Mouse (Mus musculus) erythroblast, adult 5-6 weeks (primary cell): ENCODE results near the gene Mrpl24. TPM values are rescaled to one million over a fixed set of nuclear protein-coding genes. Genes with fewer than 3 reads are reported as not detected.

ENCODE experiments used
- ATAC-seq: replicated peaks from 2 replicates; pipeline ENCODE4 v1.8.0; 2016; ENCODE audit warnings: moderate number of reproducible peaks, mild to moderate bottlenecking, moderate TSS enrichment, inconsistent platforms; ENCODE audit not compliant: poor library complexity, low FRiP score, severe bottlenecking
- total RNA-seq, 2 experiments: library from RNA; stranded (forward) in 1 of 2; stranded (reverse) in 1 of 2; fragments of 150-400 nt in 1 of 2; fragments of 200-764, 138-1000 nt in 1 of 2; gene quantifications; 2 replicates each; pipeline versions ENCODE4 v1.2.3 to v1.2.4; 2015 to 2017; ENCODE audit warnings: low replicate concordance in 2 of 2

Gene Mrpl24
- total RNA-seq, 2 experiments from 2014 or later, result 16.0 to 24.0 TPM

DNA sequence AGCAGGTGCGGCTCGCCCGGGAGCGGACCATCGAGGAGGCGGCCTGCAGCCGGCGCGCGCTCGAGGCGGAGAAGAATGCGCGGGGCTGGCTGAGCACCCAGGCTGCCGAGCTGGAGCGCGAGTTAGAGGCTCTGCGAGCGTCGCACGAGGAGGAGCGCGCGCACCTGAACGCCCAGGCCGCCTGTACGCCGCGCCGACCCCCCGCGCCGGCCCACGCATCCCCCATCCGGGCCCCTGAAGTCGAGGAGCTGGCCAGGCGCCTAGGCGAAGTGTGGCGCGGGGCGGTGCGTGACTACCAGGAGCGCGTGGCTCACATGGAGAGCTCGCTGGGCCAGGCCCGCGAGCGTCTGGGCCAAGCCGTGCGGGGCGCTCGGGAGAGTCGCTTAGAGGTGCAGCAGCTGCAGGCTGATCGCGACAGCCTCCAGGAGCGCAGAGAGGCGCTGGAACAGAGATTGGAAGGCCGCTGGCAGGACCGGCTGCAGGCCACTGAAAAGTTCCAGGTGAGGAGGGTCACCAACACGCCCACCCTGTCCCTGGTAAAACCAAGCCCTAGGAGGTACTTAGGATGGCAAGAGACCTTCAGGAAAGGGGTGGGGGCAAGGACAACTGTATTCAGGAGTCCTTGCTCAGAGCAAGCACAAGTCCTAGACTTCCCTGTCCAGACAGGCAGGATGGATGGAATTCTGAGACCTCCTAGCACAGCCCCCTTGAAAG is 52.3 kb downstream of the Mrpl24 start:
- ATAC-seq, result no peak

- no peak for ATAC-seq
Measured at GRCm38 (mm10) chr3:87972203-87972664, 52.9 kb downstream of the Mrpl24 start.

GRCm38 (mm10) chr3:87972776-87973175 is 53.5 kb downstream of the Mrpl24 start:
- ATAC-seq, result no peak

Other genes with a start within 250 kb of the Mrpl24 start
- not detected in 2 replicates for gene Lrrc71, start 170.9 kb upstream of the Mrpl24 start, total RNA-seq (2015; ENCODE audit: low replicate concordance)
- gene Lrrc71, start 170.9 kb upstream of the Mrpl24 start, total RNA-seq (2017; ENCODE audit: low replicate concordance), result not detected in 2 replicates
- gene Ntrk1, start 124.3 kb upstream of the Mrpl24 start, total RNA-seq (2015; ENCODE audit: low replicate concordance), result not detected in 2 replicates
- not detected in 2 replicates for gene Ntrk1, start 124.3 kb upstream of the Mrpl24 start, total RNA-seq (2017; ENCODE audit: low replicate concordance)
- not detected in 2 replicates for gene Insrr, start 122.6 kb upstream of the Mrpl24 start, total RNA-seq (2015; ENCODE audit: low replicate concordance)
- not detected in 2 replicates for gene Insrr, start 122.6 kb upstream of the Mrpl24 start, total RNA-seq (2017; ENCODE audit: low replicate concordance)
- gene Pear1, start 95.2 kb upstream of the Mrpl24 start, total RNA-seq (2015; ENCODE audit: low replicate concordance), result 0.63 and 1.9 TPM in 2 replicates
- 0.42 TPM in 1 of 2 replicates, not detected in the other for gene Pear1, start 95.2 kb upstream of the Mrpl24 start, total RNA-seq (2017; ENCODE audit: low replicate concordance)
- not detected in 2 replicates for gene Sh2d2a, start 72.8 kb upstream of the Mrpl24 start, total RNA-seq (2015; ENCODE audit: low replicate concordance)
- gene Sh2d2a, start 72.8 kb upstream of the Mrpl24 start, total RNA-seq (2017; ENCODE audit: low replicate concordance), result not detected in 2 replicates
- 13.2 and 14.8 TPM in 2 replicates for gene Prcc, start 33.9 kb upstream of the Mrpl24 start, total RNA-seq (2015; ENCODE audit: low replicate concordance)
- 17.4 and 17.8 TPM in 2 replicates for gene Prcc, start 33.9 kb upstream of the Mrpl24 start, total RNA-seq (2017; ENCODE audit: low replicate concordance)
- 99.5 and 116 TPM in 2 replicates for gene Hdgf, start 13.2 kb upstream of the Mrpl24 start, total RNA-seq (2015; ENCODE audit: low replicate concordance)
- 131 and 168 TPM in 2 replicates for gene Hdgf, start 13.2 kb upstream of the Mrpl24 start, total RNA-seq (2017; ENCODE audit: low replicate concordance)
- gene Isg20l2, start 10.8 kb downstream of the Mrpl24 start, total RNA-seq (2015; ENCODE audit: low replicate concordance), result 8.6 and 10.7 TPM in 2 replicates
- 5.6 and 11.6 TPM in 2 replicates for gene Isg20l2, start 10.8 kb downstream of the Mrpl24 start, total RNA-seq (2017; ENCODE audit: low replicate concordance)
- 0.58 and 1.7 TPM in 2 replicates for gene Rrnad1, start 11.2 kb downstream of the Mrpl24 start, total RNA-seq (2015; ENCODE audit: low replicate concordance)
- 2.4 and 3.2 TPM in 2 replicates for gene Rrnad1, start 11.2 kb downstream of the Mrpl24 start, total RNA-seq (2017; ENCODE audit: low replicate concordance)
- gene Crabp2, start 29.2 kb downstream of the Mrpl24 start, total RNA-seq (2015; ENCODE audit: low replicate concordance), result not detected in 2 replicates
- gene Crabp2, start 29.2 kb downstream of the Mrpl24 start, total RNA-seq (2017; ENCODE audit: low replicate concordance), result not detected in 2 replicates
- gene Nes, start 51.6 kb downstream of the Mrpl24 start, total RNA-seq (2015; ENCODE audit: low replicate concordance), result not detected in 2 replicates
- 0.42 TPM in 1 of 2 replicates, not detected in the other for gene Nes, start 51.6 kb downstream of the Mrpl24 start, total RNA-seq (2017; ENCODE audit: low replicate concordance)
- not detected in 2 replicates for gene Bcan, start 80.7 kb downstream of the Mrpl24 start, total RNA-seq (2015; ENCODE audit: low replicate concordance)
- not detected in 2 replicates for gene Bcan, start 80.7 kb downstream of the Mrpl24 start, total RNA-seq (2017; ENCODE audit: low replicate concordance)
- not detected in 2 replicates for gene Hapln2, start 108.1 kb downstream of the Mrpl24 start, total RNA-seq (2015; ENCODE audit: low replicate concordance)
- not detected in 2 replicates for gene Hapln2, start 108.1 kb downstream of the Mrpl24 start, total RNA-seq (2017; ENCODE audit: low replicate concordance)
- 2.9 and 4.6 TPM in 2 replicates for gene Gpatch4, start 123.6 kb downstream of the Mrpl24 start, total RNA-seq (2015; ENCODE audit: low replicate concordance)
- 4.7 and 7.2 TPM in 2 replicates for gene Gpatch4, start 123.6 kb downstream of the Mrpl24 start, total RNA-seq (2017; ENCODE audit: low replicate concordance)
- 8.8 and 14.2 TPM in 2 replicates for gene Naxe, start 139.0 kb downstream of the Mrpl24 start, total RNA-seq (2015; ENCODE audit: low replicate concordance)
- 5.0 and 6.0 TPM in 2 replicates for gene Naxe, start 139.0 kb downstream of the Mrpl24 start, total RNA-seq (2017; ENCODE audit: low replicate concordance)
- gene Ttc24, start 158.8 kb downstream of the Mrpl24 start, total RNA-seq (2015; ENCODE audit: low replicate concordance), result not detected in 2 replicates
- not detected in 2 replicates for gene Ttc24, start 158.8 kb downstream of the Mrpl24 start, total RNA-seq (2017; ENCODE audit: low replicate concordance)
- 6.5 and 6.7 TPM in 2 replicates for gene Iqgap3, start 162.5 kb downstream of the Mrpl24 start, total RNA-seq (2015; ENCODE audit: low replicate concordance)
- gene Iqgap3, start 162.5 kb downstream of the Mrpl24 start, total RNA-seq (2017; ENCODE audit: low replicate concordance), result 6.8 and 25.6 TPM in 2 replicates
- 38.2 and 38.7 TPM in 2 replicates for gene Mef2d, start 222.9 kb downstream of the Mrpl24 start, total RNA-seq (2015; ENCODE audit: low replicate concordance)
- 11.3 and 19.8 TPM in 2 replicates for gene Mef2d, start 222.9 kb downstream of the Mrpl24 start, total RNA-seq (2017; ENCODE audit: low replicate concordance)